Mouse (Mus musculus): ENCODE results near the gene Trove2. TPM values are rescaled to one million over a fixed set of nuclear protein-coding genes. Genes with fewer than 3 reads are reported as not detected.

Trove2 gene
- total RNA-seq, 1 experiment from 2014 or later = 6.7 TPM

Other genes with a start within 250 kb of the Trove2 start
- gene B3galt2, start 136.4 kb downstream of the Trove2 start, total RNA-seq (2017) = 0.18 TPM in 1 of 2 replicates, not detected in the other
- gene Cdc73, start 74.2 kb downstream of the Trove2 start, total RNA-seq (2017) = 13.2 and 24.6 TPM in 2 replicates
- gene Glrx2, start 60.7 kb downstream of the Trove2 start, total RNA-seq (2017) = 36.8 and 47.7 TPM in 2 replicates
- 194 and 202 TPM in 2 replicates for gene Uchl5, start 204 bp upstream of the Trove2 start, total RNA-seq (2017)
- 98.6 and 123 TPM in 2 replicates for gene Rgs2, start 227.1 kb upstream of the Trove2 start, total RNA-seq (2017)